Mouse (Mus musculus) MEL (cell line): ENCODE measurements around the gene Apc2. TPM values are rescaled to one million over a fixed set of nuclear protein-coding genes. Genes with fewer than 3 reads are reported as not detected.

ENCODE experiments used
- DNase-seq: peaks from one replicate; pipeline ENCODE4 v3.0.0; 2011; ENCODE audit warnings: low read depth, low spot score
- H3K27ac ChIP-seq: 2 replicates; pipeline ENCODE4 v1.5.1; 2012; ENCODE audit warnings: low read depth, mild to moderate bottlenecking, control low read depth, low read length, moderate library complexity; ENCODE audit not compliant: control insufficient read depth
- H3K27me3 ChIP-seq, 2 experiments: fragments of 150-350 bp in 1 of 2; sonication (generic) in 1 of 2; 2 replicates each; pipeline ENCODE4 v1.6.1; 2012; ENCODE audit warnings: low read length in 2 of 2, mild to moderate bottlenecking in 2 of 2, improper control_type of control experiment in 1 of 2, moderate library complexity in 1 of 2; ENCODE audit not compliant: insufficient read depth in 2 of 2, control insufficient read depth in 1 of 2
- H3K36me3 ChIP-seq, 2 experiments: 2 replicates each; pipeline ENCODE4 v1.6.1; 2012 to 2014; ENCODE audit warnings: low read length in 2 of 2, improper control_type of control experiment in 1 of 2, inconsistent platforms in 1 of 2, mild to moderate bottlenecking in 1 of 2; ENCODE audit not compliant: insufficient read depth in 2 of 2, control insufficient read depth in 1 of 2
- H3K4me1 ChIP-seq, 2 experiments: fragments of 150-350 bp in 1 of 2; sonication (generic) in 1 of 2; 2 replicates each; pipeline ENCODE4 v1.6.1; 2012; ENCODE audit warnings: low read length in 2 of 2, improper control_type of control experiment in 1 of 2, mild to moderate bottlenecking in 1 of 2; ENCODE audit not compliant: insufficient read depth in 2 of 2, control insufficient read depth in 1 of 2
- H3K4me3 ChIP-seq, 2 experiments: fragments of 150-350 bp in 1 of 2; sonication (generic) in 1 of 2; 2 replicates each; pipeline ENCODE4 v1.5.1; 2012; ENCODE audit warnings: low read depth in 2 of 2, low read length in 2 of 2, mild to moderate bottlenecking in 2 of 2, moderate library complexity in 2 of 2, control low read depth in 1 of 2, improper control_type of control experiment in 1 of 2; ENCODE audit not compliant: control insufficient read depth in 1 of 2, insufficient read depth in 1 of 2
- H3K79me2 ChIP-seq: 2 replicates; pipeline ENCODE4 v1.6.1; 2012; ENCODE audit warnings: mild to moderate bottlenecking, low read length, moderate library complexity; ENCODE audit not compliant: control insufficient read depth, poor library complexity, insufficient read depth
- H3K9ac ChIP-seq: 2 replicates; pipeline ENCODE4 v1.6.1; 2012; ENCODE audit warnings: low read depth, mild to moderate bottlenecking, control low read depth, low read length, moderate library complexity; ENCODE audit not compliant: control insufficient read depth, poor library complexity, severe bottlenecking
- H3K9me3 ChIP-seq: fragments of 150-350 bp; sonication (generic); replicated peaks from 2 replicates; pipeline ENCODE4 v1.6.1; 2012; ENCODE audit warnings: mild to moderate bottlenecking, low read length, improper control_type of control experiment, moderate library complexity; ENCODE audit not compliant: insufficient read depth
- E2F4 ChIP-seq: IDR thresholded peaks from 2 replicates; pipeline ENCODE4 v1.6.1; 2011; ENCODE audit warnings: low read depth, low read length, improper control_type of control experiment, borderline replicate concordance
- EP300 ChIP-seq, 2 experiments: IDR thresholded peaks; 2 replicates each; pipeline ENCODE4 v1.6.1; 2011; ENCODE audit warnings: improper control_type of control experiment in 2 of 2, low read length in 2 of 2, low read depth in 1 of 2, mild to moderate bottlenecking in 1 of 2
- GABPA ChIP-seq: IDR thresholded peaks from 2 replicates; pipeline ENCODE4 v1.6.1; 2012; ENCODE audit warnings: low read depth, mild to moderate bottlenecking, inconsistent platforms, low read length, improper control_type of control experiment, moderate library complexity
- GATA1 ChIP-seq: IDR thresholded peaks from 2 replicates; pipeline ENCODE4 v1.6.1; 2011; ENCODE audit warnings: low read depth, low read length, improper control_type of control experiment
- HCFC1 ChIP-seq: IDR thresholded peaks from 2 replicates; pipeline ENCODE4 v1.6.1; 2012; ENCODE audit warnings: low read depth, mild to moderate bottlenecking, inconsistent platforms, low read length, improper control_type of control experiment, moderate library complexity
- JUND ChIP-seq: IDR thresholded peaks from 2 replicates; pipeline ENCODE4 v1.6.1; 2011; ENCODE audit warnings: low read depth, mild to moderate bottlenecking, improper control_type of control experiment, low read length
- KAT2A ChIP-seq: conservative IDR thresholded peaks from 2 replicates; pipeline ENCODE4 v1.6.1; 2012; ENCODE audit warnings: low read depth, low read length, improper control_type of control experiment, inconsistent platforms
- MAFK ChIP-seq: IDR thresholded peaks from 2 replicates; pipeline ENCODE4 v1.6.1; 2011; ENCODE audit warnings: low read depth, mild to moderate bottlenecking, low read length, improper control_type of control experiment, borderline replicate concordance
- MAZ ChIP-seq: IDR thresholded peaks from 2 replicates; pipeline ENCODE4 v1.6.1; 2012; ENCODE audit warnings: low read depth, mild to moderate bottlenecking, inconsistent platforms, low read length, improper control_type of control experiment
- MXI1 ChIP-seq: IDR thresholded peaks from 2 replicates; pipeline ENCODE4 v1.6.1; 2011; ENCODE audit warnings: mild to moderate bottlenecking, low read depth, low read length, improper control_type of control experiment
- MYB ChIP-seq: IDR thresholded peaks from 2 replicates; pipeline ENCODE4 v1.6.1; 2011; ENCODE audit warnings: mild to moderate bottlenecking, low read depth, low read length, improper control_type of control experiment
- MYC ChIP-seq: IDR thresholded peaks from 2 replicates; pipeline ENCODE4 v1.6.1; 2011; ENCODE audit warnings: low read depth, mild to moderate bottlenecking, low read length, improper control_type of control experiment, moderate library complexity
- NELFE ChIP-seq: IDR thresholded peaks from 2 replicates; pipeline ENCODE4 v1.6.1; 2011; ENCODE audit warnings: low read depth, low read length, improper control_type of control experiment
- POLR2AphosphoS2 ChIP-seq: IDR thresholded peaks from 2 replicates; pipeline ENCODE4 v1.6.1; 2011; ENCODE audit warnings: low read length, improper control_type of control experiment
- POLR2AphosphoS5 ChIP-seq: IDR thresholded peaks from 2 replicates; pipeline ENCODE4 v1.6.1; 2012; ENCODE audit warnings: low read depth, borderline replicate concordance, mild to moderate bottlenecking, inconsistent platforms, low read length, moderate library complexity, mixed read lengths
- RAD21 ChIP-seq: IDR thresholded peaks from 2 replicates; pipeline ENCODE4 v1.6.1; 2011; ENCODE audit warnings: mild to moderate bottlenecking, low read depth, low read length, improper control_type of control experiment
- RCOR1 ChIP-seq: IDR thresholded peaks from 2 replicates; pipeline ENCODE4 v1.6.1; 2012; ENCODE audit warnings: low read depth, mild to moderate bottlenecking, inconsistent platforms, low read length, improper control_type of control experiment
- SIN3A ChIP-seq: IDR thresholded peaks from 2 replicates; pipeline ENCODE4 v1.6.1; 2012; ENCODE audit warnings: low read length, improper control_type of control experiment, inconsistent platforms
- TCF12 ChIP-seq: IDR thresholded peaks from 2 replicates; pipeline ENCODE4 v1.6.1; 2014; ENCODE audit warnings: low read depth, mild to moderate bottlenecking, inconsistent platforms, low read length, improper control_type of control experiment, moderate library complexity
- USF1 ChIP-seq: IDR thresholded peaks from 2 replicates; pipeline ENCODE4 v1.6.1; 2014; ENCODE audit warnings: low read depth, mild to moderate bottlenecking, inconsistent platforms, low read length, improper control_type of control experiment, moderate library complexity
- ZC3H11A ChIP-seq: IDR thresholded peaks from 2 replicates; pipeline ENCODE4 v1.6.1; 2012; ENCODE audit warnings: low read depth, mild to moderate bottlenecking, inconsistent platforms, low read length, improper control_type of control experiment
- ZKSCAN1 ChIP-seq: IDR thresholded peaks from 2 replicates; pipeline ENCODE4 v1.6.1; 2012; ENCODE audit warnings: low read depth, mild to moderate bottlenecking, inconsistent platforms, low read length, improper control_type of control experiment, moderate library complexity
- ZMIZ1 ChIP-seq: IDR thresholded peaks from 2 replicates; pipeline ENCODE4 v1.6.1; 2012; ENCODE audit warnings: low read depth, mild to moderate bottlenecking, inconsistent platforms, low read length, improper control_type of control experiment, moderate library complexity
- ZNF384 ChIP-seq: IDR thresholded peaks from 2 replicates; pipeline ENCODE4 v1.6.1; 2012; ENCODE audit warnings: low read depth, mild to moderate bottlenecking, inconsistent platforms, low read length, improper control_type of control experiment
- polyA plus RNA-seq, 2 experiments: library from polyadenylated mRNA; stranded (reverse) in 1 of 2; unstranded in 1 of 2; fragments of >175 nt in 1 of 2; fragments of >200 nt in 1 of 2; gene quantifications; 2 replicates each; pipeline versions ENCODE4 v1.2.1 to v1.2.4; 2012; ENCODE audit warnings: low replicate concordance in 2 of 2, low read depth in 1 of 2; ENCODE audit not compliant: insufficient read length in 2 of 2, insufficient read depth in 1 of 2, missing spikeins in 1 of 2
- total RNA-seq: library from RNA; depleted of rRNA; stranded (reverse); fragments of 300-350 nt; gene quantifications from 2 replicates; pipeline ENCODE4 v1.2.3, GENCODE M21; 2012

Apc2 gene
- total and polyA plus RNA-seq, 3 experiments = 0.58 to 1.2 TPM; not detected in 1

GRCm38 (mm10) chr10:80271870-80272585, 23.7 kb upstream of the Apc2 start:
- Histone ChIP-seq H3K9ac (no peak overlapping the region), H3K4me3 (no peak overlapping the region), H3K27me3 (no peaks in the 10 kb centered on the region), H3K79me2 (peaks cover 62% of the 10 kb centered on the region), H3K9me3 (no peaks in the 10 kb centered on the region), H3K27ac (no peak overlapping the region), H3K36me3 (peaks cover 4 to 9% of the 10 kb centered on the region in 2 experiments), H3K4me1 (peaks cover 3 to 9% of the 10 kb centered on the region in 2 experiments; a peak in 2 of 4 replicates)
- TF ChIP-seq MYB (no peak), ZC3H11A (no peak)
- no peak for DNase-seq

GRCm38 (mm10) chr10:80273847-80274246, 21.9 kb upstream of the Apc2 start:
- H3K27ac ChIP-seq = no peak overlapping the region
- no peak overlapping the region for H3K4me3 ChIP-seq

GRCm38 (mm10) chr10:80276238-80276637, 19.5 kb upstream of the Apc2 start:
- H3K79me2 ChIP-seq = peaks cover 24% of the 10 kb centered on the region
- no peak overlapping the region for H3K4me3 ChIP-seq
- no peak overlapping the region for H3K27ac ChIP-seq
- no peak for DNase-seq
- no peaks in the 10 kb centered on the region for H3K9me3 ChIP-seq
- TF ChIP-seq MXI1 = no peak
- no peak for TF ChIP-seq ZNF384
- TF ChIP-seq GATA1 = no peak
- no peak for TF ChIP-seq ZMIZ1
- TF ChIP-seq MAFK = no peak
- TF ChIP-seq HCFC1 = no peak
- no peak for TF ChIP-seq TCF12
- TF ChIP-seq ZC3H11A = no peak
- no peak for TF ChIP-seq RAD21
- TF ChIP-seq JUND = no peak
- TF ChIP-seq MYC = no peak
- TF ChIP-seq USF1 = no peak
- TF ChIP-seq, all 39 proteins: peak for 0
- H3K4me1 ChIP-seq = no peaks in the 10 kb centered on the region
- H3K36me3 ChIP-seq = peaks cover 0 to 8% of the 10 kb centered on the region in 2 experiments; a peak in 2 of 4 replicates
- no peak overlapping the region for H3K9ac ChIP-seq
- H3K27me3 ChIP-seq = no peaks in the 10 kb centered on the region

More at GRCm38 (mm10) chr10:80273847-80274246, 21.9 kb upstream of the Apc2 start:
- peaks cover 45% of the 10 kb centered on the region for H3K79me2 ChIP-seq
- peaks cover 3 to 5% of the 10 kb centered on the region in 2 experiments; a peak in 3 of 4 replicates for H3K36me3 ChIP-seq
- H3K27me3 ChIP-seq = no peaks in the 10 kb centered on the region
- H3K9me3 ChIP-seq = no peaks in the 10 kb centered on the region
- no peaks in the 10 kb centered on the region for H3K4me1 ChIP-seq
- H3K9ac ChIP-seq = no peak overlapping the region
- TF ChIP-seq MAZ (no peak), EP300 (IDR thresholded peaks at IDR 0.05; ENCODE audit: low read depth in 1 of 2, low read length in 2 of 2) (no peak), ZMIZ1 (no peak), RCOR1 (no peak), POLR2AphosphoS2 (no peak), SIN3A (no peak), POLR2AphosphoS5 (no peak), ZKSCAN1 (no peak), NELFE (no peak), MXI1 (no peak), GABPA (no peak), KAT2A (no peak), E2F4 (no peak)
- no peak for DNase-seq
